Mouse (Mus musculus) lung, postnatal 4 days (tissue): ENCODE data around the gene Gja1.
"Not testable (repeated sequence)": the region's sequence is repeated elsewhere in the genome, so short reads cannot be mapped to it uniquely, and the experiment has no call there.

ENCODE experiments used
- DNase-seq, 2 experiments: peaks; one replicate each; pipeline ENCODE4 v3.0.0; 2021

The Gja1 gene

DNA sequence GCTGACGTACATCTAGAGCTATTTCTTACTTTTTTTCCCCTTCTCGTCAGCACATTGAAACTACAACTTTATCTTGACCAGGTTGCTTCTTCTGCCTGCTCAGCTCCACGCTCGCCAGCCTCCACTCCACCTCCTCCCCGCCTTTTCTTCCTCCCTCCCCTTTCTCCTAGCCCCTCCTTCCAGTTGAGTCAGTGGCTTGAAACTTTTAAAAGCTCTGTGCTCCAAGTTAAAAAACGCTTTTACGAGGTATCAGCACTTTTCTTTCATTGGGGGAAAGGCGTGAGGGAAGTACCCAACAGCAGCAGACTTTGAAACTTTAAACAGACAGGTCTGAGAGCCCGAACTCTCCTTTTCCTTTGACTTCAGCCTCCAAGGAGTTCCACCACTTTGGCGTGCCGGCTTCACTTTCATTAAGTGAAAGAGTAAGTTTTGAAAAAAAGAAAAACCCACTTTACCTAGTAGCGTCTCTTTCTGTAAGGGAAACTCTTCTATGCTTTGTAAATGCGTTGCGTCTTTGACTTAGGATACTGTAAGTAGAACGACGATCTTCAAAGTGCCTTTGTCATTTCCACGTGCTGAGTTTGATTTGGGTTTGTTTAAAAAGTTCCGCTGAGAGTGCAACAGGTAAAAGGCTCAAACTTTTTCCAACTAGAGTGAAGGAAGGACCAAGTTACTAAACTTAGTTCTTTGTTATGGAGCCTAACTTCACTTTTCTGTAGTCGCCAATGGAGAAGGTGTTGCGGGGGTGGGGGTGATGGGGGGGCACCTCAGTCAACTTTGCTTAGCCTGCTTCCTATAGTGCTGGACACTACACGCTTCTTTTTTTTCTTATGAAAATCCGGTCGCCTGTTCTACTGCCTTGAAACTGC lies at the start of gene Gja1:
Gene Gja1, plus strand, starts transcription at position 234 of the 869 bp plus-strand sequence.
- peak; percentile 49 to 65 for DNase-seq

GRCm38 (mm10) chr10:56338851-56339489 lies 38.2 kb upstream of the Gja1 start:
- DNase-seq, result peak; percentile 49 to 80

GRCm38 (mm10) chr10:56360472-56360871 lies 16.7 kb upstream of the Gja1 start:
- DNase-seq, result no peak

- peak; percentile 57 to 76 for DNase-seq
Measured at GRCm38 (mm10) chr10:56369073-56369472, 8.1 kb upstream of the Gja1 start.

GRCm38 (mm10) chr10:56373021-56373720 lies 4.0 kb upstream of the Gja1 start:
- DNase-seq, result no peak

DNA sequence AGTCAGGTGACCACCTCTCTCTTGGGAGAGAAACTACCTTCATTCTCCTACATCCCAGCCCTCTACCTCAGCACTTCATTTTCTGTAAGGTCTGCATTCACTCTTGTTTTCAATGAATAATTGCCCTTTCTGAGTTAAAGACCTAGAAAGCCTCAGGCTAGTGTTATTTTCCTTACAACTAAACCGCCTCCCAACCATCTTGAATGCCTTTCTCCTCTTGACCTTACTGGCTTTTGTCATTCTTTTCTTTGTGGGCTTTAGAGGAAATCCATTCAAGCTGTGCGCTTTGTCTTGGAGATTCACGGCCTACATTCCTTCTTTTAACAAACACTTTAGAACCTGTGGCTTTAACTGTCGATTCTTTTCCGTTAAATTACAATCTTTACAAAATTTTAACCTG lies 3.0 kb upstream of the Gja1 start:
- no peak for DNase-seq

DNA sequence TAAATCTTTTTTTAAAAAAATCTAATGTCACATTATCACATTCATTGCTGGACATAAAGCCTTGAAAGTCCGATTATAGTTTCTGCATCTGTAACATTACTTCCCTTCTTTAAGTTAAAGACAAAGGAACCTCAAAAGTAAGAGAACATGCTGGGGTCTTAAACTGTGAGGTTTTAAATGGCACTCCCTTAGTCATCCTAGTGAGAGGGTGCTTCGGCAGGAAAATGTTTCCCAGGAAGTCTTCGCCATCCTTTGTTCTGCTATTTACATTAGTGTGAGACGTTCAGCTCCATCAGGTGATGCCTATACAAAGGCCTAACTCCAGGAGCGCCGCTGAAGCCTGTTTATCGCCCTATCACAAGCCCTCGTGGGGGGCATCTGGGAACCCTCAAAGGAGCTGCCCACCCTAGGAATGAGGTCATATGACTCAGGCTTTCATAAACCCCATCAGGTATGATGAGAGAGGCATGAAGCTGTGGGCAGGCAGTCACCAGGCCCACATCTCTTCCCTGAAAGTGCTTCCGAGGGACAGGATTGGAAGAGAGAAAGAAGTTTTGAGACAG lies 1.1 kb upstream of the Gja1 start:
- DNase-seq, result no peak

GRCm38 (mm10) chr10:56377966-56378647 lies 977 bp downstream of the Gja1 start:
- DNase-seq, result peak; percentile 16 to 20

GRCm38 (mm10) chr10:56378648-56379254 lies 1.6 kb downstream of the Gja1 start:
- peak; percentile 64 for DNase-seq

GRCm38 (mm10) chr10:56379720-56380119 lies 2.6 kb downstream of the Gja1 start:
- no peak for DNase-seq

- DNase-seq, result no peak
Measured at GRCm38 (mm10) chr10:56385195-56386109, 8.3 kb downstream of the Gja1 start.

GRCm38 (mm10) chr10:56393095-56393784 lies 16.1 kb downstream of the Gja1 start:
- DNase-seq, result no peak

DNA sequence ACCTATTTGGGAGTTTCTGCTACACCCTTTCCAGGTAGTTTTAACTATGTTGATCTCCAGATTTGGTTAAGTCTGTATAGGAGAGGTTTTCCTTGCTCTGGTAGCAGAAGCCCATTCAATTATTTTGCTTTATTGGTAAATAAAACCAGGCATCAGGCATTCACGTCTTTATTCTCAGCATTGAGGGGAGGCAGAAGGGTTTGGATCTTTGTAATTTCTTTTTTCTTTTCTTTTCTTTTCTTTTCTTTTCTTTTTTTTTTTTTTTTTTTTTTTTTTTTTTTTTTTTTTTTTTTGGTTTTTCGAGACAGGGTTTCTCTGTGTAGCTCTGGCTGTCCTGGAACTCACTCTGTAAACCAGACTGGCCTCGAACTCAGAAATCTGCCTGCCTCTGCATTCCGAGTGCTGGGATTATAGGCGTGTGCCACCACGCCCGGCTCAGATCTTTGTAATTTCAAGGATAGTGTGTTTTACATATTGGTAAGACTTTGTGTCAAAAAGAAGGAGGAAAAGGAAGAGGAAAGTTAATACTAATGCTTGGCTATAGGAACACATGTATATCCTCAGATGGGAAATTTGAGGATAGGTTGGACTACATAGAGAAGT lies 16.8 kb downstream of the Gja1 start:
- not testable (repeated sequence) for DNase-seq

DNA sequence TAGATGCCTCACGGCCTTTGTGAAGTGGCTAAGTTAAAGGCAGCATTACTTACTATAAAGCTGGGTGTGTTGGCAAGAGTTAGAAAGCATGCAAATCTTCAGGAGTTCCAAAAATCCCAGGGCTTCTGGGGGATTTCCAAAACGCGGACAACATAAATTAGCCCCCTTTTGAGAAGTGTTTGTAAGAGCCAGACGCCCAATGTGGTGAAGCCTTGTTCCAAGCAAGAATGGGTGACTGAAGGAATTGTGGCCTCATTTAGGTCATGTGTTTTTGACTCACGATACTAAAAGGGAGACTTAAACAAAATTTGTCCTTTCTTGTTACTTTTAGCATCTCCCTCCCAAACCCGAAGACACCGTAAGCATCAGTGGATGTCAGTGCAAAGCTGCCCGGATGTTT lies 20.7 kb downstream of the Gja1 start:
- DNase-seq, result no peak

DNA sequence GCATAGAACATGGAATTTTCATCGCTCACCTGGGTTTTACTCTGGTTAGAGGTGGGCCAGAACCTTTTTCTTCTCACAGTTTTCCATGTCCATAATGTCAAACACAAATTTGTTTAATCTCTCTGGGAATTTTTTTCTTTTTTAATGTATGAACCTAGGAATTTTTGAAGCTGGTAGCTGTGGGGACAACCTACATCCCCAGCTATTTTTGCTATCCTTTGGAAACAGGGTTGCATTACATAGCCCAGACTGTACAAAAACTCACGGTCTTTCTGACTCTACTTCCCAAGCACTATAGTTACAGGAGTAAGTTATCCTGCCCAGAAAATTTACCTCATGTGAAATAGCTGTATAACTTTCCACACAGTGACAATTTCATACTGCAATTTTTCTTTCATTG lies 21.2 kb downstream of the Gja1 start:
- no peak for DNase-seq

GRCm38 (mm10) chr10:56401396-56401795 lies 24.3 kb downstream of the Gja1 start:
- not testable (repeated sequence) for DNase-seq

DNA sequence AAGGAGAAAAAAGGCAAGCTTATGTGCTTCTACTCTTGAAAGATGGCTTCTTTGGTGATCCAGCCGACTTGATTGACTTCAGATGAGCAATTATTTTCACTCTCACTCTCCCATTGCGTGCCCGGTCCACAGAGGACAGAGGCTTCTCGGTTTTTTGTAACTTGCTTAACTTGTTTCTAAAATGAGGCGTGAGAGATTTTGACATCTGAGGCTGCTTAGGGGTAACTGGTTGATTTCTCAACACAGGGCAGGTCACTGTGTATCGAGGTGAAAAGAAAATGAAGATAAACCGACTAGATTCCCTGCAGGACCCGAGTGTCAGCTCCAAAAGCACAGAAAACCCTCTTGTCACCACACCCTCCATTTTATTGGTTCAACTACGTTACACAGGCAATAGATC lies 28.8 kb downstream of the Gja1 start:
- DNase-seq, result no peak

DNA sequence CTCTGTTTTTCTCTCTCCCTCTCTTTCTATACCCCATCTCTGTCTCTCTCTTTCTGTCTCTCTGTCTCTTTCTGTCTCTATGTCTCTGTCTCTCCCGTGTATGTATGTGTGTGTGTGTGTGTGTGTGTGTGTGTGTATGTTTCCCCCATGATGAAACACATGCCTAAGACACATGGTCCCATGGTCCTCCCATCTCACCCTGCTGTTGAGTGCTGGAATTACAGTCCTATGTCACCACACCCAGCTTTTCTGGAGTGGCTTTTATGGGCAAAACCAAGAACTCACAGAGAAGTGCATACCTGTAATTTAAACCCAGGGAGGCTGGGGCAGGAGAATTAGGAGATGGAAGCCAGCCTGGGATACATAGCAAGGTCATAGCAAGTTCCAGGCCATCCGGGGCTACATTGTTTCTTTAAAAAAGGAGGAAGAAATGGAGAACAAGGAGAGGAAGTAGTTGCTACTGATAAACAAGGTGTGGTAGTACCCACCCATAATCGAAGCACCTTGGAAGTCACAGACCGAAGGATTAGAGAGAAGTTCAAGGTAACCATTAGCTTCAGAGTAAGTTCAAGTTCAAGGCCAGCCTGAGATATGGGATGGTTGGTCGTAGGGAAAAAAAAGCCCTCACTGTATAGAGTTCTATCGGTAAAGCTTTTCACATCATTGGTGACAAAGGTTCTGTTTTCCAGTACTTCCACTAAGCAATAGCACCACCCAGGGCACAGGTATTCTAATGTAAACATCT lies 29.4 kb downstream of the Gja1 start:
- no peak for DNase-seq

GRCm38 (mm10) chr10:56415894-56416570 lies 38.9 kb downstream of the Gja1 start:
- DNase-seq, result no peak
